Mouse (Mus musculus) ES-Bruce4 (cell line): ENCODE results near the gene Iqcf3.

ENCODE experiments used
- CTCF ChIP-seq: IDR thresholded peaks from one replicate; pipeline ENCODE4 v1.8.1; 2011; ENCODE audit warnings: low read depth, low read length
- EP300 ChIP-seq: IDR thresholded peaks from 2 replicates; pipeline ENCODE4 v1.6.1; 2011; ENCODE audit warnings: low read depth, low read length; ENCODE audit not compliant: insufficient read depth
- POLR2A ChIP-seq: IDR thresholded peaks from one replicate; pipeline ENCODE4 v1.8.1; 2011; ENCODE audit warnings: low read length; ENCODE audit not compliant: insufficient read depth

DNA sequence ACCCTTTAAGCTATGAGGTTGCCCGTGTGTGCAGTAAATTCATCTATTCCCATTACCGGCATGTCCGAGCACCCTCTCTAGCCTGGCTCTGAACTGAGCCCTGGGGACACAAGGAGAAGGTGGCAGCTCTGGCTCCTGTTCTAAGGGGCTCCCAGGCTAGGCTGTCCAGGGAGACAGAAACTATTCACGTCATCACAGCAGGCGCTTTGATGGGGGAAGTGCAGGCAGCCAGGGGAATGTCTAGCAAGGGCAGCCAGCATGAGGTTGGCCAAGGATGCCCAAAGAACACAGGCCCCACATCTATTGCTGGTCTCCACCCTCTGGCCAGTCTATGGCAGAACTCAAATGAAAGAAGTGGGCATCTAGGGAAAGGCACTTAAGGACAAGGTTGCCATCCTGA is 103.5 kb downstream of the Iqcf3 start:
- TF ChIP-seq CTCF: no peak
- TF ChIP-seq POLR2A: no peak
- TF ChIP-seq EP300: no peak
